Mouse (Mus musculus): Measurements from ENCODE around the gene Efhc1. TPM values are rescaled to one million over a fixed set of nuclear protein-coding genes. Genes with fewer than 3 reads are reported as not detected.

Gene Efhc1
- polyA plus RNA-seq, 1 experiment from 2014 or later, result 2.0 TPM

- Histone ChIP-seq H3K27me3 (ENCODE audit: control insufficient read depth, insufficient read depth, low read depth, low read length) (no peaks in the 10 kb centered on the region), H3K4me2 (ENCODE audit: low read length) (no peak overlapping the region), H3K27ac (ENCODE audit: low read length) (no peak overlapping the region), H3K9ac (ENCODE audit: low read depth, low read length) (no peak overlapping the region), H3K4me3 (ENCODE audit: low read depth, low read length) (no peak overlapping the region), H3K36me3 (ENCODE audit: control insufficient read depth, insufficient read depth, low read length) (no peaks in the 10 kb centered on the region), H3K4me1 (ENCODE audit: control insufficient read depth, insufficient read depth, low read length) (no peaks in the 10 kb centered on the region), H3K9me3 (replicated peaks; ENCODE audit: control insufficient read depth, low read length, poor library complexity, severe bottlenecking) (no peaks in the 10 kb centered on the region)
- WGBS, result 62% methylated on average over 7 of the region's 7 CpGs
- ATAC-seq, result no peak
These were observed 44.0 kb downstream of the Efhc1 start for GRCm38 (mm10) chr1:20995331-20995986.

GRCm38 (mm10) chr1:20996603-20997327 lies 45.3 kb downstream of the Efhc1 start:
- no peak for ATAC-seq
- Histone ChIP-seq H3K27ac (ENCODE audit: low read length) (no peak overlapping the region), H3K4me1 (ENCODE audit: control insufficient read depth, insufficient read depth, low read length) (no peaks in the 10 kb centered on the region), H3K9me3 (replicated peaks; ENCODE audit: control insufficient read depth, low read length, poor library complexity, severe bottlenecking) (no peaks in the 10 kb centered on the region), H3K4me3 (ENCODE audit: low read depth, low read length) (no peak overlapping the region), H3K36me3 (ENCODE audit: control insufficient read depth, insufficient read depth, low read length) (no peaks in the 10 kb centered on the region), H3K27me3 (ENCODE audit: control insufficient read depth, insufficient read depth, low read depth, low read length) (no peaks in the 10 kb centered on the region), H3K9ac (ENCODE audit: low read depth, low read length) (no peak overlapping the region), H3K4me2 (ENCODE audit: low read length) (no peak overlapping the region)
- 52% methylated on average over 17 of the region's 17 CpGs for WGBS

GRCm38 (mm10) chr1:20997328-20997689 lies 45.9 kb downstream of the Efhc1 start:
- WGBS, result 75% methylated on average over 2 of the region's 2 CpGs
- no peak overlapping the region for H3K27ac ChIP-seq (ENCODE audit: low read length)
- no peaks in the 10 kb centered on the region for H3K4me1 ChIP-seq (ENCODE audit: control insufficient read depth, insufficient read depth, low read length)
- H3K9me3 ChIP-seq (replicated peaks; ENCODE audit: control insufficient read depth, low read length, poor library complexity, severe bottlenecking), result no peaks in the 10 kb centered on the region
- H3K36me3 ChIP-seq (ENCODE audit: control insufficient read depth, insufficient read depth, low read length), result no peaks in the 10 kb centered on the region
- no peak overlapping the region for H3K4me3 ChIP-seq (ENCODE audit: low read depth, low read length)
- H3K27me3 ChIP-seq (ENCODE audit: control insufficient read depth, insufficient read depth, low read depth, low read length), result no peaks in the 10 kb centered on the region
- H3K9ac ChIP-seq (ENCODE audit: low read depth, low read length), result no peak overlapping the region
- ATAC-seq, result no peak
- H3K4me2 ChIP-seq (ENCODE audit: low read length), result no peak overlapping the region

- WGBS, result 44% methylated on average over 13 of the region's 13 CpGs
- no peaks in the 10 kb centered on the region for H3K36me3 ChIP-seq (ENCODE audit: control insufficient read depth, insufficient read depth, low read length)
- peak; percentile 7; the same call in 1 of the 2 replicates for ATAC-seq
- H3K9ac ChIP-seq (ENCODE audit: low read depth, low read length), result no peak overlapping the region
- H3K27me3 ChIP-seq (ENCODE audit: control insufficient read depth, insufficient read depth, low read depth, low read length), result no peaks in the 10 kb centered on the region
- no peak overlapping the region for H3K27ac ChIP-seq (ENCODE audit: low read length)
- H3K4me2 ChIP-seq (ENCODE audit: low read length), result no peak overlapping the region
- H3K4me1 ChIP-seq (ENCODE audit: control insufficient read depth, insufficient read depth, low read length), result no peaks in the 10 kb centered on the region
- no peak overlapping the region for H3K4me3 ChIP-seq (ENCODE audit: low read depth, low read length)
- no peaks in the 10 kb centered on the region for H3K9me3 ChIP-seq (replicated peaks; ENCODE audit: control insufficient read depth, low read length, poor library complexity, severe bottlenecking)
These were observed 46.5 kb downstream of the Efhc1 start for GRCm38 (mm10) chr1:20997881-20998389.

GRCm38 (mm10) chr1:21002246-21003142 lies 51.1 kb downstream of the Efhc1 start:
- ATAC-seq, result peak; percentile 33; the same call in 1 of the 2 replicates
- WGBS, result 89% methylated on average over 14 of the region's 14 CpGs
- no peaks in the 10 kb centered on the region for H3K36me3 ChIP-seq (ENCODE audit: control insufficient read depth, insufficient read depth, low read length)
- no peak overlapping the region for H3K9ac ChIP-seq (ENCODE audit: low read depth, low read length)
- H3K9me3 ChIP-seq (replicated peaks; ENCODE audit: control insufficient read depth, low read length, poor library complexity, severe bottlenecking), result no peaks in the 10 kb centered on the region
- H3K27me3 ChIP-seq (ENCODE audit: control insufficient read depth, insufficient read depth, low read depth, low read length), result no peaks in the 10 kb centered on the region
- no peak overlapping the region for H3K4me2 ChIP-seq (ENCODE audit: low read length)
- no peaks in the 10 kb centered on the region for H3K4me1 ChIP-seq (ENCODE audit: control insufficient read depth, insufficient read depth, low read length)
- no peak overlapping the region for H3K27ac ChIP-seq (ENCODE audit: low read length)
- H3K4me3 ChIP-seq (ENCODE audit: low read depth, low read length), result no peak overlapping the region

- H3K9me3 ChIP-seq (replicated peaks; ENCODE audit: control insufficient read depth, low read length, poor library complexity, severe bottlenecking), result no peaks in the 10 kb centered on the region
- no peak overlapping the region for H3K4me2 ChIP-seq (ENCODE audit: low read length)
- no peaks in the 10 kb centered on the region for H3K36me3 ChIP-seq (ENCODE audit: control insufficient read depth, insufficient read depth, low read length)
- ATAC-seq, result no peak
- H3K27ac ChIP-seq (ENCODE audit: low read length), result no peak overlapping the region
- H3K9ac ChIP-seq (ENCODE audit: low read depth, low read length), result no peak overlapping the region
- no peak overlapping the region for H3K4me3 ChIP-seq (ENCODE audit: low read depth, low read length)
- 86% methylated on average over 8 of the region's 8 CpGs for WGBS
- H3K27me3 ChIP-seq (ENCODE audit: control insufficient read depth, insufficient read depth, low read depth, low read length), result no peaks in the 10 kb centered on the region
- no peaks in the 10 kb centered on the region for H3K4me1 ChIP-seq (ENCODE audit: control insufficient read depth, insufficient read depth, low read length)
These were observed 53.2 kb downstream of the Efhc1 start for GRCm38 (mm10) chr1:21004596-21004995.

- ATAC-seq, result no peak
- WGBS, result 83% methylated on average over 5 of the region's 5 CpGs
These were observed 55.3 kb downstream of the Efhc1 start for GRCm38 (mm10) chr1:21006775-21007174.

GRCm38 (mm10) chr1:21007941-21008701 lies 56.7 kb downstream of the Efhc1 start:
- Histone ChIP-seq H3K9ac (ENCODE audit: low read depth, low read length) (no peak overlapping the region), H3K36me3 (ENCODE audit: control insufficient read depth, insufficient read depth, low read length) (no peaks in the 10 kb centered on the region), H3K9me3 (replicated peaks; ENCODE audit: control insufficient read depth, low read length, poor library complexity, severe bottlenecking) (no peaks in the 10 kb centered on the region), H3K27me3 (ENCODE audit: control insufficient read depth, insufficient read depth, low read depth, low read length) (no peaks in the 10 kb centered on the region), H3K4me1 (ENCODE audit: control insufficient read depth, insufficient read depth, low read length) (no peaks in the 10 kb centered on the region), H3K4me3 (ENCODE audit: low read depth, low read length) (no peak overlapping the region), H3K4me2 (ENCODE audit: low read length) (no peak overlapping the region), H3K27ac (ENCODE audit: low read length) (no peak overlapping the region)
- ATAC-seq, result no peak
- 81% methylated on average over 7 of the region's 7 CpGs for WGBS

More at GRCm38 (mm10) chr1:21006775-21007174, 55.3 kb downstream of the Efhc1 start:
- H3K4me1 ChIP-seq (ENCODE audit: control insufficient read depth, insufficient read depth, low read length), result no peaks in the 10 kb centered on the region
- no peaks in the 10 kb centered on the region for H3K36me3 ChIP-seq (ENCODE audit: control insufficient read depth, insufficient read depth, low read length)
- H3K27ac ChIP-seq (ENCODE audit: low read length), result no peak overlapping the region
- H3K27me3 ChIP-seq (ENCODE audit: control insufficient read depth, insufficient read depth, low read depth, low read length), result no peaks in the 10 kb centered on the region
- no peak overlapping the region for H3K9ac ChIP-seq (ENCODE audit: low read depth, low read length)
- no peak overlapping the region for H3K4me3 ChIP-seq (ENCODE audit: low read depth, low read length)
- H3K9me3 ChIP-seq (replicated peaks; ENCODE audit: control insufficient read depth, low read length, poor library complexity, severe bottlenecking), result no peaks in the 10 kb centered on the region
- H3K4me2 ChIP-seq (ENCODE audit: low read length), result no peak overlapping the region

Data from midbrain, embryonic 16.5 days (tissue).